11 mouse cellular contexts compared by ENCODE assay signal in the genomic region with DNA sequence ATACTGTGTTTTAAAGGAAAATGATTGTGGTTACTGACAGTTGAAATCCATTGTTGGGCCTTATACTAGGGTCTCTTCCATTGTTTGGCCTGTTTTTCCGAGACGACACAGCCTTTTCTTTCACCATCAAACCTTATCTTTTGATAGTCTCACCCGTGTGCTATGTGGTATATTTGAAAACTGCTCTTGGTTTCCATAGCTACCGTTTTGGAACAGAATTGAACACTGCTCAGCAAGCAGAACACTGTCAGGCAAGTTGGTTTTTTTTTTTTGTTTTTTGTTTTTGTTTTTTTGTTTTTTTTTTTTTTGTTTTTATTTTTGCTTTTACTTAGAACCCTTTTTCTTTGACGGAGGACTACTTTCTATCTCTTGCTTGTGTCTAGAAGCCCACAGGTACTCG. TPM values are rescaled to one million over a fixed set of nuclear protein-coding genes. Genes with fewer than 3 reads are reported as not detected.
A peak's percentile ranks its signal among the peaks of the same experiment; 100 is the strongest.
DNase-seq lines count a peak whose midpoint lies in the region; ATAC-seq lines count a peak whose summit lies in the region.
"Had no signal": no experiment of that assay in that cellular context is flagged by ENCODE, and none has a peak within 500 bp of the region (broad histone marks: within the 10 kb centered on the region; RNA-seq: fewer than 3 reads in every experiment).

No protein-coding gene starts in this region.

- peaks cover 15% of the 10 kb centered on the region for H3K4me1 ChIP-seq in heart, embryonic 16.5 days (ENCODE audit: control insufficient read depth, insufficient read depth, low read length)
- H3K4me1 ChIP-seq in forebrain, embryonic 13.5 days = peaks cover 37% of the 10 kb centered on the region
- peaks cover 19% of the 10 kb centered on the region for H3K4me1 ChIP-seq in midbrain, embryonic 12.5 days
- H3K4me1 ChIP-seq in intestine, embryonic 15.5 days (replicated peaks) = 0 out of 2 replicates have a peak, but pooled peaks cover 5% of the 10 kb centered on the region

- no peaks in the 10 kb centered on the region for H3K36me3 ChIP-seq in heart, embryonic 16.5 days (ENCODE audit: control insufficient read depth, insufficient read depth)
- H3K36me3 ChIP-seq in forebrain, embryonic 13.5 days (ENCODE audit: poor library complexity, severe bottlenecking) = no peaks in the 10 kb centered on the region
- H3K36me3 ChIP-seq in midbrain, embryonic 12.5 days = no peaks in the 10 kb centered on the region
- H3K36me3 ChIP-seq in intestine, embryonic 15.5 days = no peaks in the 10 kb centered on the region
- H3K36me3 ChIP-seq: liver, embryonic 15.5 days had no signal

- ATAC-seq in heart, embryonic 16.5 days (replicated peaks; ENCODE audit: extremely low read depth, insufficient read depth, low FRiP score) = no peak
- no peak; the same call in 1 of the 2 replicates for ATAC-seq in forebrain, embryonic 13.5 days
- no peak for ATAC-seq in midbrain, embryonic 12.5 days (ENCODE audit: low FRiP score, low read depth)
- no peak for ATAC-seq in intestine, embryonic 15.5 days
- ATAC-seq in cerebellum, adult (ENCODE audit: insufficient number of reproducible peaks, low FRiP score, low TSS enrichment) = no peak

- H3K27ac ChIP-seq in heart, embryonic 16.5 days (ENCODE audit: low read length) = no peak overlapping the region
- H3K27ac ChIP-seq in forebrain, embryonic 13.5 days = no peak overlapping the region
- H3K27ac ChIP-seq in midbrain, embryonic 12.5 days (replicated peaks) = 0 out of 2 replicates have a peak overlapping the region, but pooled peaks have one; percentile 98
- H3K27ac ChIP-seq in intestine, embryonic 15.5 days = no peak overlapping the region

- H3K4me2 ChIP-seq in heart, embryonic 16.5 days (ENCODE audit: low read depth, low read length) = peak overlapping the region; percentile 71
- peak overlapping the region; percentile 67 for H3K4me2 ChIP-seq in forebrain, embryonic 13.5 days
- peak overlapping the region; percentile 61 for H3K4me2 ChIP-seq in midbrain, embryonic 12.5 days (replicated peaks)
- H3K4me2 ChIP-seq in intestine, embryonic 15.5 days (replicated peaks) = no peak overlapping the region

- H3K27me3 ChIP-seq in heart, embryonic 16.5 days (ENCODE audit: control insufficient read depth, insufficient read depth, low read length) = no peaks in the 10 kb centered on the region
- no peaks in the 10 kb centered on the region for H3K27me3 ChIP-seq in forebrain, embryonic 13.5 days
- no peaks in the 10 kb centered on the region for H3K27me3 ChIP-seq in midbrain, embryonic 12.5 days
- no peaks in the 10 kb centered on the region for H3K27me3 ChIP-seq in intestine, embryonic 15.5 days (replicated peaks)
- H3K27me3 ChIP-seq: liver, embryonic 15.5 days had no signal

- 44% methylated on average over 6 of the region's 6 CpGs for WGBS in heart, embryonic 16.5 days
- WGBS in forebrain, embryonic 13.5 days = 60% methylated on average over 6 of the region's 6 CpGs
- WGBS in midbrain, embryonic 12.5 days = 63% methylated on average over 6 of the region's 6 CpGs
- 84% methylated on average over 6 of the region's 6 CpGs for WGBS in intestine, embryonic 15.5 days

- no peak for DNase-seq in heart, adult 18-20 months
- peak; percentile 78 for DNase-seq in brain, adult 2 months (ENCODE audit: low read depth, low spot score)
- DNase-seq in cerebellum, adult 9-11 months = no peak
- DNase-seq: gastrocnemius, postnatal 36 days; kidney, adult 2 months had no signal

- H3K4me3 ChIP-seq in heart, embryonic 16.5 days (ENCODE audit: low read length) = peak overlapping the region; percentile 64
- H3K4me3 ChIP-seq in forebrain, embryonic 13.5 days = peak overlapping the region; percentile 59
- peak overlapping the region; percentile 59 for H3K4me3 ChIP-seq in midbrain, embryonic 12.5 days
- no peak overlapping the region for H3K4me3 ChIP-seq in intestine, embryonic 15.5 days (replicated peaks)
- H3K4me3 ChIP-seq: liver, embryonic 15.5 days had no signal

- H3K9ac ChIP-seq in heart, embryonic 16.5 days (ENCODE audit: low read length) = peak overlapping the region; percentile 81; the same call in 1 of the 2 replicates
- peak overlapping the region; percentile 87 for H3K9ac ChIP-seq in forebrain, embryonic 13.5 days
- H3K9ac ChIP-seq in midbrain, embryonic 12.5 days (replicated peaks) = peak overlapping the region; percentile 84
- no peak overlapping the region for H3K9ac ChIP-seq in intestine, embryonic 15.5 days
- H3K9ac ChIP-seq: liver, embryonic 15.5 days had no signal

- no peaks in the 10 kb centered on the region for H3K9me3 ChIP-seq in heart, embryonic 16.5 days (replicated peaks; ENCODE audit: control insufficient read depth, low read length)
- H3K9me3 ChIP-seq in forebrain, embryonic 13.5 days (replicated peaks) = no peaks in the 10 kb centered on the region
- H3K9me3 ChIP-seq in midbrain, embryonic 12.5 days = no peaks in the 10 kb centered on the region
- H3K9me3 ChIP-seq in intestine, embryonic 15.5 days = no peaks in the 10 kb centered on the region
- H3K9me3 ChIP-seq: liver, embryonic 15.5 days had no signal

RNA-seq across cellular contexts. Expression of a gene that starts 58.2 kb away (rescaled TPM):
- 26.1 and 30.2 TPM in 2 replicates for polyA plus RNA-seq in heart, embryonic 16.5 days (2015; fragmentation: Nextera tagmentation; extraction: Ambion mirVana)
- 10 to 100 TPM; 16.0 to 16.8 TPM for total RNA-seq in heart, adult 18-20 months (2021)
- polyA plus RNA-seq in forebrain, embryonic 13.5 days (2015; fragmentation: Nextera tagmentation; extraction: Ambion mirVana) = 49.5 and 52.4 TPM in 2 replicates
- 45.2 and 51.6 TPM in 2 replicates for polyA plus RNA-seq in midbrain, embryonic 12.5 days (2016; fragmentation: Nextera tagmentation; extraction: Ambion mirVana)
- 23.7 and 26.0 TPM in 2 replicates for polyA plus RNA-seq in intestine, embryonic 15.5 days (2015; fragmentation: Nextera tagmentation; extraction: Ambion mirVana)
